Mouse (Mus musculus) left cerebral cortex, postnatal 14 days (tissue): ENCODE data around the gene C8g. TPM values are rescaled to one million over a fixed set of nuclear protein-coding genes. Genes with fewer than 3 reads are reported as not detected.

Source experiments
- DNase-seq, 2 experiments: peaks; one replicate each; pipeline ENCODE4 v3.0.0; 2021 to 2022; ENCODE audit warnings: low spot score in 2 of 2, mixed read lengths in 1 of 2
- intact Hi-C: fragments of 180-260 bp; cut with DNase I; formaldehyde crosslinking; loops from one replicate; pipeline ENCODE4 v1.15.1; 2025
- total RNA-seq, 2 experiments: library from RNA; stranded (reverse); gene quantifications; 2 replicates each; pipeline ENCODE4 v1.2.3; 2021

C8g gene
- total RNA-seq, 2 experiments from 2014 or later: 0.59 to 1.6 TPM

DNA sequence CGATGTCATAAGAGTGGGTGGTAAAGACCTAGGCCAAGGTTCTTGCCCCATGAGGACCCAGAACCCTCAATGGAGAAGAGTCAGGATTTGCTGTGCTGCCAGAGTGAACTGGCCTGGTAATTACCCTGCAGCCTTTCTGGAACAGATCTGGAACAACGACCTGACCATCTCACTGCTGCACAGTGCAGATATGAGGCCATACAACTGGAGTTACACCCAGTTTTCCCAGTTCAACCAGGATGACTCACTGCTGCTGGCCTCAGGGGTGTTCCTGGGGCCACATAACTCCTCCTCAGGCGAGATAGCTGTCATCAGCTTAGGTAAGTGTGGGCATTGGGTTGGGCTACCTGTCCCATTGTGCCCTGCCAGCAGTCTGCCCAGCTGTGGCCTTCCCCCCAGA, 1.2 kb upstream of the C8g start:
- intact Hi-C loops: no loop called here
- no peak for DNase-seq

DNA sequence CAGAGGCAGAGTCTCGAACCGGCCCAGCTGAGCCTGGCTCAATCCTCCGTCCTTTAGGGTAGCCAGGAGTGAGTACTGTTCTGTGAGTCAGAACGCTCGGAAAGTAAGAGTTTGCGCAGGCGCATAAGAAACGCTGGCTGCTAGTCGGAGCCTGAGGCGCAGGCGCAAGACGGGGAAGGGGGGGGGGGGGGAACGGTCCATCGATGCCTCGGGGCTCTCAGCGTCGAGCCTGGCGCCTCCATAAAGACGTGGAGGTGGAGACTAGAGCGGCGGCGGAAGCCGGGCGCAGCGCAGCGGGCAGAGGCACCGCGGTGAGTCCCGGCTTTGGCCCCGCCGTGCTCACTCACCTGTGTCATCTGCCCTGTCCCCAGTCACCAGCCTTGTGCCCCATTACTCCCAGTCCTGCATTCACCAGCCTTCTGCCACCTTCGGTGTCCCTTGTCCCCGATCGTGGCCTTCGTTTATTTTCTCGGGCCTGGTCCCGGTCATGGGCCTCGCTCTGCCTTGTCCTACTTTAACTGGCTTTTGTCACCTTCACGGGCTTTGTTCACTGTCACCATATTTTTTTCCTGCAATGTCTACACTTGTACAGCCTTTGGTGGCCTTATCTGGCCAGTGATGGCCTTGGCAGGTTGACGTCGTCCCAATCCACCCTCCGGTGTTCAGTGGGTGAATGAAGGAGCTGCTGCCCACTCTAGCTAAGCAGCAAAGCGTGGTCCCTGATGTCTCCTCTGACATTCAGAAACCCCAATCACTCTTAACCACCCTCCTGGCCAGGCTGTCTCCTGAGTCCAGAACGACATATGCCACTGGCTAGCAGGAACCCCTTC, 728 bp downstream of the C8g start, which contains the start of gene Fbxw5:
TSS of gene Fbxw5 (plus strand) at position 175 of the 830 bp plus-strand sequence.
- intact Hi-C loops: no loop called here

DNA sequence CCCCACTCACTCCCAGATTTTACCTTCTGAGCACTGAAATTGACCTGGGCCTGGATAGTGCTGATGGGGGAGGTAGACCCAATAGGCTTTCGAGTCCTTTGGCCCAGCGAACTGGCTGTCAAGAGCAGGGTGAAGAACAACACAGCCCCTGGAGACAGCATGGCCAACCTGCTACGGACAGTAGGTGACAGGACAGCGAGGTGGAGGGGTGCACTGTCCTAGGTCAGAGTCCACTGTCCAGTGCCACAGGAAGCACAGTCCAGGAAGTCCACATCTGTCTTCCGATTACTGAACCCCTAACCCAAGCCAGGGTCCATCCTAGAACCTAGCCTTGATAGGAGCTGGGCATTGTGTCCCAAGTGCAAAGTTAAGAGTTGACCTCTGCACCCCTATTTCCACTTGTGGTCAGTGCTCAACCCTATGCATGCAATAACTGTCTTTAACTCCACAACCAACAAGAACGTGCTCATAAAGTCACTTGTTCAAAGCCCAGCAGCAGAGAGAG, 1.4 kb downstream of the C8g start:
- intact Hi-C loops: no loop called here
- DNase-seq: no peak

More for the DNA sequence above, 728 bp downstream of the C8g start, which contains the start of gene Fbxw5:
- DNase-seq: peak; percentile 87 to 91

DNA sequence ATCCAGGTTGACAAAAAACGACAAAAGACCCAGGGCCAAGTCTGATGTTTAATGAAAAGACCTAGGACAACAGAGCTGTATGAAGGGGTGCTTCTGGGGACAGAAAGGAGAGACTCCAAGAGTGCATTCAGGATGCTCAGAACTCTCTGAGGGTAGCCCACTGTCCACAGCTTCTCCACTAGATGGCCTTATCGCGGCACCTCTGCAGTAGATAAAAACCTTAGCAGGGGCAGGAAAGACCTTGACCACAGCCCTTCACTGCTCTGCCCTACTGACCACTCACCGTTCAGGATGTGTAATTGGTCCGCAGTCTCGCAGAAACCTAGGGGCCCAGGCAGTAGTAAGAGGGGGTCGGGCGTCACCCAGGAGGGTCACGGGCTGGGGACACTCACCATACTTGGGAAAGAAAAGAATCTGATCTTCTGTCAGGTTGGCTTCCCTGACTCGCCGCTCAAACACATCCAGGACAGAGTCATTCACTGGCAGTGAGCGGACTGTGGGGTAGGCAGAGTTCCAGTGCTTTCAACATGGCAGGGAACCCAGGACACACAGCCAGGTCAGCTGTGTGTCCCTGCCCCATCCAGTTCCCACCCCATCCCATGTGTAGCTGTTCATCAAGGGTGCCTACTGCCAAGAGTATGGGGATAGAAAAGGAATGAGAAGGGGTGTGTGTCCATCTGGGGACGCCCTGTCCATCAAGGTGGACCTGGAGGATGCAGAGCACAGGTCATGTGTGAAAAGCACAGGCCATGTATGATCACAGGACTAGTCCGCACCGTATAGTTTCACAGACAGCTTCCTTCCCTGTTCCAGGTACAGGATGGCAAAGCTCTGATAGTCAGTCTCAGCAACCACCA, 2.7 kb downstream of the C8g start:
- intact Hi-C loops: loop anchor here (5.0 kb wide), 2 partner anchors 37 to 72 kb away; partner anchors contain the start of genes Abca2 and Paxx
- no peak for DNase-seq

DNA sequence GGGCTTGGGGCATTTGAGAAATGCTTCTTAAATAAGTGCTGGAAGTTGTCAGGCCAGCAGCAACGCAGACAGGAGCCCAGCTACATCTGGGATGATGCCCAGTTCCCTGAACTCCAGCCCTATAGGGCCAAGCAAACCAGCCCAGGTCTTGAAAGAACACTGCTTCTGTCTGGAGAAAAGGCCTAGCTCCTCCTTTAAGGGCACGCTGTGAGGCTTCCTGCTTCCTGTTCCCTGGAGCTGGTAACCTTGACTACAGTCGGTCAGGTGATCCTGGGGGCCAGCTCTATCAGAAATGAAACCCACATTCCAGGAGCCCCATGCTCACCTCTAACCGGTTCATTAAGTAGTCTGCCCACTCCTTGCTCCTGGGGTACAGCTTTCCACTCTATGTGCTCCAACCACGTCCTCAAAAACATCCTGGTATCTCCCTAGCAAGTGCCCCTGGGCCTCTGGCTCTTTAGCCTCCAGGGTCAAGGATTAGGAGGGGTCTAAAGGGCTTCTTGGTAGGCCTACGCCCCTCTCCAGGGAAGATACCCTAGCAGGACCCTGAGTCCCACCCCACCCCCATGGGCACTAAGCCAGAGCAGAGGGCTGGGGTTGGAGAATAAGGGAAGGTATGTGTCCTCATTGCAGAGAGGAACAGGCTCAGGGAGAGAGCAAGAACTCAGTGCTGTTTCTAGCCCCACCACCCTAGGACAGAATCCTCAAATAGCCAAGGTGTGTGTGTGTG, 3.5 kb downstream of the C8g start:
- no peak for DNase-seq
- intact Hi-C loops: loop anchor here (5.0 kb wide), 2 partner anchors 36 to 71 kb away; partner anchors contain the start of genes Abca2 and Paxx

DNA sequence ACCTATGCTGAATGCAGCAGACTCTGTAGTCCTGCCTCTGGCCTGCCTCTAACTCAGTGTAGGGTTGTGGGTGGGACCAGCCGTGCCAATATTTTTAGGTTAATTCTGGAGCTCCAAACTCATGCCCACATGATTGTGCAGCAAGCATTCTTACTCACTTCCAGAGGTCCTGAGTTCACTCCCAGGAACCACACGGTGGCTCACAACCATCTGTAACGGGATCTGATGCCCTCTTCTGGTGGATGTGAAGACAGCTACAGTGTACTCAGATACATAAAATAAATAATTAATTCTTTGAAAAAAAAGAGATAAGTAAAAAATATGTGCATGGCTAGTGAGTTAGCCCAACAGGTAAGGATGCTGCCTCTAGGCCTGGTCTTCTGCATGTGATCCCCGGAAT, 5.1 kb downstream of the C8g start:
- DNase-seq: peak in 1 of 2 experiments; percentile 43
- intact Hi-C loops: loop anchor here (5.0 kb wide), 2 partner anchors 34 to 69 kb away; partner anchors contain the start of genes Abca2 and Paxx

DNA sequence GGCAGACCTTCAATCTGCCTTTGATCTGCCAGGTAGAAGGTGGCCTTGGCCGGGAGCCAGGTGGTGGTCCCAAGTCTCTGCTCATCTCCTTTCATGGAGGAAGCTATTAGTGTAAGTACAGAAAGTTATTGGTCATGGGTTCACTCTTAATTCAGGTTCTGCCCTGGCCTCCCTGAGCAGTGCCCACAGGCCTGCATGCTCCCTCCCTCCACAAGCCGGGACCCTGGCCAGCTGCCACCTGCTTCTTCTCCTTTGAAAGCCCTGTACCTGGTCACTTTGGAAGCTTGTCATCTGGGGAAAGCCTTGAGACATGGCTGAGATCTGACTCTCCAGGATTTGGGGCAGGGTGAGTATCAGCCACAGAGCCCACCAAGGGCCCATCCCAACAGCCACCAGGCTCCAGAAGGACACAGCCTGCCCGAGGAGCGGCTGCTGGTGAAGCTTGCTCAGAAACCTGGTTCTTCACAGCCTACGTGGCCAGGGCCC, 8.0 kb downstream of the C8g start, which contains the start of gene Lcn12:
TSS of gene Lcn12 (minus strand) at position 436 of the 486 bp plus-strand sequence.
- DNase-seq: no peak
- intact Hi-C loops: no loop called here

DNA sequence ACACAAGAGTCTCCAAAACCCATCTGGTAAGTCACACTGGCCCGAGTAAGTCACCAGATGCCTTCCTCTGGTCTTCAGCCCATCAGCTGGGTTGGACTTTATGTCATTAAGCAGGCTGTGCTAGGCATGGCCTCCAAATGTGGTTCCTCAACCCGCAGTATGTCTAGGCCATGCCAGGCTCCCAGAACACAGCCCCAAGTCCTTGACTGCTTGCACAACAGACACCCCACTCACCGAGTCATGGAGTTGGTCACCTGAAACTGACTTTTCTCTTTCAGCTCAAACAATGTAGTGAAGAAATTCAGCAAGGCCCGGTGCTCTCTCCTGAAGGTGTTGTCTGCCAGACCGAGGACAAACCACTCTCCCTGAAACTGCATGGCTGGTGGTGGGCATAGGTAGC, 8.5 kb downstream of the C8g start:
- intact Hi-C loops: no loop called here
- no peak for DNase-seq

DNA sequence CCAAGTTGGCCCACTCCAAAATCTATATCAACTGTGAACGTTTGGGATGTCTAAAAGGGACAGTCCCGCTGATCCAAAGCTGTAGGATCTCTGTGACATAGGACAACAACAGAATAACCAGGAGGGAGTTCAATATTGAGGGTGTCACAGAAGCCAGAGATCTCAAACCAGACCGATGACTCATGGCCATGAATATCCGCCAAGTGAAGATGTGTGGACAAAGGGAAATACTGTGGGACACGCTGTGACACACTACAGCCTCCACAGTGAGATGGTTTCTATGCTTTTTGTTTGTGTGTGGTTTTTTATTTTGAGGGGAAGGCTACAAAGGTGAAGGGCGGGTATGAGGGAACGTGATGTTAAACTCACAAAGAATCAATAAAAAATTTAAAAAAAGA, 12.8 kb downstream of the C8g start:
- intact Hi-C loops: no loop called here

DNA sequence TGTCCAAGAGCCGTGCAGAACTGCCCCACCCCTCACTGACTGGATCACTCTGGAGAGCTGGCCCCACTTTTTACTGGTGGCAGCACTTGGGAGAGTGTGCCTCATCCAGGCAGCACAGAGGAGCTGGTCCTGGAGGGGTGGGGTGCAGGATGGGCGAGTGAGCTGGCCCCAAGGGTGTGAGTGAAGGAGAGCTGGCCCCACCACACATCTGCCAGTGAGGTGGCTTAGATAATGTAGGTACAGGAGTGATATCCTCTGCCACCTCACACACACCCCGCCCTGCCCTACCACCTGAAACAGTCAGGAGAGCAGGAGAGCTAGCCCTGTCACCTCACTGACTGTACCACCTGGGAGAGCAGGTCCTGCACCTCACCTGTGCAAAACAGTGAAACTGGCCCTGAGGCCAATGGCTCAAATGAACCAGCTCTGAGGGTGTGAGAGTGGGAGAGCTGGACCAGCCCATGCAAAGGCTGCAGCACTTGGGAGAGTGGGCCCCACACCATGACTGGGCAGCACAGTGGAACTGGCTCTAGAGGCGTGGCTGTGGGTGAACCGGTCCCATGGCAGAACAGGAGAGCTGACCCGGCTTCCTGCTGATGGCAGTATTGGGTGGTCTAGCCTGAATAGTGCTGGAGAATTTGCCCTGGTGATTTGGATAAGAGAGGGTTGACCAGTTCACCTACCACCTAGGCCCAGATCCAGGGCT, 13.4 kb downstream of the C8g start:
- DNase-seq: no peak
- intact Hi-C loops: no loop called here

More for the DNA sequence above, 12.8 kb downstream of the C8g start:
- DNase-seq: no peak

DNA sequence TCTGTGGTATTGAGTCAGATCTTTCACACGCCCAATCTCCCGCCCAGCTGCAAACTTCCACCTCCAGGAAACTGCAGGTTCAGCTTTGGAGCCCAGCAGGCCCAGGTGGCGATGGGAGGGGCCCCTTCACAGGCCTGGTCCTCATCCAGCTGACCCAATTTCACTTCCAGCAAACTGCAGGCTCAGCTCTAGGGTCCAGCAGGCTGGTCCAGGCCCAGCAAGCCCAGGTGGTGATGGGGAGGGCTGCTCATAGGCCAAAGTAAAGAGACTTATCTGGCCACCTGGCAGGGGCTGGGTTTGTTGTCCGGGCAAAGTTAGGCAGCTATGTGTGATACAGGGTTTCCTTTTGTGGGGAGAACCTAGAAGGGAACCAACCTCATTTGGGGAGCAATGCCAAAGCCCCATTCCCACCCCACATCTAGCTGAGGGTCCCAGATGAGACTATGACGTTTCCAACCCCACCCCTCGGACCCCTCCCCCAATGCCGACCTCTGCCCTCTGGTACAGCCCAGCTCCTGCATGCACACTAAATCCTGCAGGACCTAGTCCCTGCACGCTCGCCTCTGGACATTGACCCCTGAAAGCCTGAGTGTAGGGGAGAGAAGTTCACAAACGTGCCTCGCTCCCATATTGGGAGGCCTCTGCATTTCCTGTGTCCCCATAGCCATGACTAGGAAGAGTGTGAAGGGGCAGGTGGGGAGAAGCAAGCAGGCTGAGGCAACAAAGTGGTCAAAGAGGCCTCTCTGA, 16.4 kb downstream of the C8g start:
- no peak for DNase-seq
- intact Hi-C loops: no loop called here

DNA sequence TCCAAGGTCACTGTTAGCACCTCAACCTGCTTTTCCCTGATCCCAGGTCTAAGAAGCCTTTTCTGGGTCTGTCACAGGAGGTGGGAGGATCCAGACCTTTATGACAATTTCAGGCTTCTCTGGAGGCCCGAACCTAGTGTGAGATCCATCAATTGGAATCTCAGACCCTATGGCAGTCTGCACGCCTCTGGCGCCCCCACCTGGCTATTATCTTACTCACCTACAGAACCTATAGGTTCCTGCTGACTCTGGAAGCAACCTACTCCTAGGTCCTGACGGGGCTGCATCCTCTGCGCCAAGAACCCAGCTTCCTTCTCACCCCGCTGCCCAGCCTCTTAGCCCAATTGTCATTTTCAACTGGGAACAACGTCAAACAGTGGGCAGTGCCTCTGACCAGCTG, 18.6 kb downstream of the C8g start:
- DNase-seq: no peak
- intact Hi-C loops: no loop called here

DNA sequence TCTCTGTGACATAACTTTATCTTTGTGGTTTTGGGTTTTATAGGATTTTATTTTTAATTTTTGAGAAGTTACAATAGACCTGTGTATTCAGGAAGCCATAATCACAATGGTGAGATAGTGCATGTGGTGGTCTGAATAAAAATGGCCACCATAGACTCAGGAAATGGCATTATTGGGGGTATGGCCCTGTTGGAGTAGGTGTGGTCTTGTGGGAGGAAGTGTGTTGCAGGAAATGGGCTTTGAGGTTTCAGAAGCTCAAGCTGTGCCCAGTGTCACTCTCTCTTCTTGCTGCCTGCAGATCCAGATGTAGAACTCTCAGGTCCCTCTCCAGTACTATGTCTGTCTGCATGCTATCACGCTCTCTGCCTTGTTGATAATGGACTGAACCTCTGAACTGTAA, 21.0 kb downstream of the C8g start:
- DNase-seq: no peak
- intact Hi-C loops: no loop called here

DNA sequence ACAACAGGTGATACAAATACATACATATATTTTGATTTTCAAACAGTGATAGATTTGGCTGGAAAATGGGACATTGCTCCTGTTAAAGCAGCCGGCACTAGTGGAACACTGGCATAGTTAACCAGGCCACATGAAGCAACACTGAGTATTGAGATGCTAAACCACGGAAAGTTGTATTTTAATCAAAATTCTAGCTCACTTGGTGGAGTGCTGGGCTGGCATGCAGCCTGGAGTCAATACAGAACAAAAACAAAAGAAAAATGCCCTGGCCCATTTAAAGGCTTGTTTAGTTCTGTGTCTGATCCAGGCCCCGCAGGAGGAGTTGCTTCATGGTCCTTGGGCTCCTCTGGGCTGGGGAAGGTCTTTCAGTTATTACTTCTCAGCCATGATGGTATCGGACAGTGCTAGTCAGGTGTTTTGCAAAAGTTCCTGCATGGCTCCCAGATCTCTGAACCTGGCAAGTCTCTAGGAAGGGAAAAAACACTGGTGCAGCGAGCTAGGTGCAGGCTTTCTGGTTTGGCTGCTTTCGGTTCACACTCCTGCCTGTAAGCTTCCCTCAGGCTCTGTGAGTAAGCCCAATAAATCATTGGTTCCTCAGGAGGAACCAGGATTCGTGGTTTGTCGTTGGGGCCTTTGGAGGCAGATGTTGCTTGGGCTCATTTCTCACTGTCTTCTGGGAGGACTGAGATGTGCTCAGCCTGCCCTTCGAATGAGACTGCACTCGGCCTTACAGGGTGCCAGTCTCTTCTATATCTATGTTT, 21.8 kb downstream of the C8g start:
- DNase-seq: no peak
- intact Hi-C loops: no loop called here

DNA sequence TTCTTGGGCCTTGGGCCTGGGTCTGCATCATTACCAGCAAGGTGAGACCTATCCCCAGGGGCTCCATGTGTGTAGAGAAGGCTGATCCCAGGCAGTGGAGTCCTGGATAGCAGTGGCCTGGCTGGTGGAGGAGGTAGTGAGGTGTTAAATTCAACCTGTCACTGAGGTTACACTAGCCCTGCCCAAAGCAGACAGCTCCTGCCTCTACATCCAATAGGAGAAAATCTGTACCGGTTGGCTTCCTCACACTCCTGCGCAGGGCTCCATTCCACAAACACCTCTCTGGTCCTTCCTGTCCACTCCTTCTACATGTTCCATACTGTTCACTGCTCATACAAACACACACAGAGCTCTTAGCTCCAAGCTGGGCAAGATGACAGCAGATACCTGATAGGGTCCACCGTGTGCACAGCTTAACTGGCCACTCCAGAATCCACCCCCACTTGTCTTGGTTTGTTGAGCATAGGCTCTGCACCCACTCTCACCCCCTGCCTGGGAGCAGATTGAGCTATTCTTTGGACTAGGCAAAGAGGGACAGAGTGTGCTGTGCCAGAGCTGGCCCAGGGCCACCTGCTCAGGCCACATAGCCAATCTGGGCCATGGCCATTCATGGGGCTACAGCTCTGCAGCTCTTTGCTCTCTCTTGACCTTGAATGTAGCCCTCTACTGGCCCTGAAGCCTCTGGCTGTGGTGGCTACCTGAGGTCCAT, 23.4 kb downstream of the C8g start:
- peak; percentile 50 to 59 for DNase-seq
- intact Hi-C loops: no loop called here

DNA sequence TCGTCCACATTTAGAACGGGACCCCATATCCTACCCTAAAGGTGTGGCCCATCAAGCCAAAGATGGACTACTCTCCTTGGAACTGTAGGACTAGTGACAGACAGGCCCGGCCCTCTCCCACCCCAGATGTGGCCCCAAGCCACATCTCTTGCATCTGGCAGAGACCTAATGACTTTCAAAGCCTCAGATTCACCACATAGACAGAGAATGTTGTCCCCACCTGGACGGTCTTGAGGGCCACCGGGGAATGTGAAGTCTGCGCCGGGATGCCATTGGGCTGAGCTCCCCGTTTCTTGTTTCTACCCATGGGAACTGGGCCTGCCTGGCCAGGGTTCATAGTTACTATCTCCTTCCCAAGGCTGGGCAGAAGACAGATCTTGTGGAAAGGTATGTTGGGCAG, 24.0 kb downstream of the C8g start:
- no peak for DNase-seq
- intact Hi-C loops: no loop called here

DNA sequence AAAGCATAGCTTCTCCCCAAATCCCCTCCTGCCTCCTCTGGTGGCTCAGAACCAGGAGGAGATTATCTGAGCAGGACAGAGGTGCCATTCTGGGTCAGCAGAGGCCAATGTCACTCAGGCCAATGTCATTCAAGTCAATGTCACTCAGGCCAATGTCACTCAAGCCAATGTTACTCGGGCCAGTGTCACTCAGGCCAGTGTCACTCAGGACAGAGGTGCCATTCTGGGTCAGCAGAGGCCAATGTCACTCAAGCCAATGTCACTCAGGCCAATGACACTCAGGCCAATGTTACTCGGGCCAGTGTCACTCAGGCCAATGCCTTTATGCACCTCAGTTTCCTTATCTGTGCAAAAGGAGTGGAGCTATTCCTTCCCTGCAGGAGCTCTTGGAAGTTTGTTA, 29.0 kb downstream of the C8g start:
- intact Hi-C loops: no loop called here
- no peak for DNase-seq
